Mouse (Mus musculus): Measurements from ENCODE around the gene Foxd2. TPM values are rescaled to one million over a fixed set of nuclear protein-coding genes. Genes with fewer than 3 reads are reported as not detected.

Foxd2 gene
- polyA plus RNA-seq (2012; rRNA removed) = 0.55 and 0.86 TPM in 2 replicates

DNA sequence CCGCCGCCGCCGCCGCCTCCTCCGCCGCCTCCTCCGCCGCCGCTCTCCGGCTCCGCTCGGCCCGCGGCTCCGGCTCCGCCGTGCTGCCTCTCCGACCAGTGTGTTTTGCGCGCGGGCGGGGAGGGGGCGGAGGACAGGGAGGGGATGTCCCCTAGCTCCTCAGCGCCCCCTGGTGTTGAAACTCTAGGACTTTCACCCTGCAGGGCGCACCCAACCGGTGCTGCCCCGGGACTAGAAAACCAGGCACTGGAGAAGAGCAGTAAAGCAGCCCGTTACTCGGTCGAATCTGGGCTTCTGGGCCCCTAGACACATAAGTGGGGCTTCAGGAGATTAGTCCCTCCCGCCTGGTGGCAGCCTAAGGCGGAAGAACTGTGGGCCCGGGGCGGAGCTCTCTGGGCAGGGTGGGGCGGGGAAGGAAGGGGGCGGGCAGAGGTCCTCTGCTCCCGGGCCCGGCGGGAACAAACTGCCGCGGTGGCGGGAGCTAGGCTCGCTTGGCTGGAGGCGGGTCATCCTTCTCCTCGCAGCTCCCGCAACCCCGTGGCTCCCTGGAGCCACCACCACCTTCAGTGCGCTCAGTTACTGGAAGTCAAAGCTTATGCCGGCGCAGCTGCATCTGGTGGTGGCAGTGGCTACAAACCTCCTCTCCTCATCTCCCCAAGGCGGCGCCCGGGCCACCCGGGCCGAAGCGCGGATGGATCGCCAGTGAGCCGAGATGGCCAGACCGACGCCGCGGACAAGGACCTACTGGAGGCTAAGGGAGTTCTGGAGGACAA, at the start of gene Foxd2:
TSS of gene Foxd2 (minus strand) at position 45 of the 773 bp plus-strand sequence.

DNA sequence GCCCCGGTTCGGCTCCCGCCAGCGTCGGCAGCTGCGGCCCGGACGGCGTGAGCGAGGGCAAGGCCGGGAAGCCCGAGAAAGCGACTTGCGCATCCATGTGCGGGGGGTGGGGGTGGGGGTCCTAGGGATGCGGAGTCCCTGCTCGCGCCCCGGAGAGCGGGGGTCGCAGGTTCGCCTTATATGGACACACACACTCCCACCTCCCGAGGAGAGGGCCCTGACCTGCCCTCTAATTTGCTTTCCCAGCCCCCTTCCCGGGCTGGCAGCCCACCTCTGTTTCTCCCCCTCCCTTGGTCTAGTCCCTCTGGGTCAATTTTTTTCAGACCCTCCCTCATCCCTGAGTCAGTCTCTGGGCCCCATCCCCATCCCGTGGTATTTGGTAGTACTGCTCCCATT, 17.2 kb upstream of the Foxd2 start, which contains the start of gene Foxe3:
TSS of gene Foxe3 (minus strand) at position 97 of the 396 bp plus-strand sequence.

Other genes starting within 250 kb of the Foxd2 start
- gene Gm12830, start 87.2 kb downstream of the Foxd2 start, polyA plus RNA-seq (2012; rRNA removed) = not detected in 2 replicates
- not detected in 2 replicates for gene Foxe3, start 17.1 kb upstream of the Foxd2 start, polyA plus RNA-seq (2012; rRNA removed)
- 10.0 and 17.5 TPM in 2 replicates for gene Cmpk1, start 78.4 kb upstream of the Foxd2 start, polyA plus RNA-seq (2012; rRNA removed)
- gene Stil, start 91.3 kb upstream of the Foxd2 start, polyA plus RNA-seq (2012; rRNA removed) = 1.3 and 2.2 TPM in 2 replicates
- 4.4 and 6.1 TPM in 2 replicates for gene Tal1, start 147.6 kb upstream of the Foxd2 start, polyA plus RNA-seq (2012; rRNA removed)
- gene Pdzk1ip1, start 179.8 kb upstream of the Foxd2 start, polyA plus RNA-seq (2012; rRNA removed) = 48.6 and 49.3 TPM in 2 replicates
- 0.03 TPM in 1 of 2 replicates, not detected in the other for gene Cyp4x1, start 225.4 kb upstream of the Foxd2 start, polyA plus RNA-seq (2012; rRNA removed)

All from ovary, adult 2 months (tissue).